Mouse (Mus musculus) urinary bladder, adult 2 months (tissue): ENCODE measurements around the gene Rnf169. TPM values are rescaled to one million over a fixed set of nuclear protein-coding genes. Genes with fewer than 3 reads are reported as not detected.
"Not testable (repeated sequence)": the region's sequence is repeated elsewhere in the genome, so short reads cannot be mapped to it uniquely, and the experiment has no call there.

Experiments
- DNase-seq: peaks from one replicate; pipeline ENCODE4 v3.0.0; 2022; ENCODE audit warnings: low spot score
- polyA plus RNA-seq: library from polyadenylated mRNA; depleted of rRNA; stranded (reverse); fragments of >200 nt; gene quantifications from 2 replicates; pipeline ENCODE4 v1.2.3, GENCODE M21; 2012

Rnf169 gene
- polyA plus RNA-seq, 1 experiment: 5.2 TPM

DNA sequence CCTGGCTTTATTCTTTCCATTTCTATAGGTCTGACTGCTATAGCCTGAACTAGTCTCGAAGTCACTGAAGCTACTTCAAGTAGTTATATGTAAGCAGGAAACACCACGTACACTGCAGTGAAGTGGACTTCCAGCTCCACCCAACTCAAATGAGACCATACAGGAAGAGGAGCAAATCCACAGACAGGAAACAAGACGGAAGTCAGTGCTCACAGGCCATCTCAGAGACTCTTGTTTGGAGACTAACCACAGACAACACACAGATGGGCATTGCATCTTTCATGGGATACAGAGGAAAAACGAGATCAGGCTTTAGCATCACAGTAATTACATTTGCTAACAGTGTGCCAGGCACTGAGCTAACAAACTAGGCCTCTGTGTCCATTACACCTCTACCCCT, 33.9 kb downstream of the Rnf169 start:
- DNase-seq: no peak

- no peak for DNase-seq
Observed at GRCm38 (mm10) chr7:99945939-99946338, 34.3 kb downstream of the Rnf169 start.

GRCm38 (mm10) chr7:99945012-99945411, 35.2 kb downstream of the Rnf169 start:
- not testable (repeated sequence) for DNase-seq

GRCm38 (mm10) chr7:99944520-99944919, 35.7 kb downstream of the Rnf169 start:
- DNase-seq: no peak

GRCm38 (mm10) chr7:99940669-99941068, 39.6 kb downstream of the Rnf169 start:
- DNase-seq: no peak

DNA sequence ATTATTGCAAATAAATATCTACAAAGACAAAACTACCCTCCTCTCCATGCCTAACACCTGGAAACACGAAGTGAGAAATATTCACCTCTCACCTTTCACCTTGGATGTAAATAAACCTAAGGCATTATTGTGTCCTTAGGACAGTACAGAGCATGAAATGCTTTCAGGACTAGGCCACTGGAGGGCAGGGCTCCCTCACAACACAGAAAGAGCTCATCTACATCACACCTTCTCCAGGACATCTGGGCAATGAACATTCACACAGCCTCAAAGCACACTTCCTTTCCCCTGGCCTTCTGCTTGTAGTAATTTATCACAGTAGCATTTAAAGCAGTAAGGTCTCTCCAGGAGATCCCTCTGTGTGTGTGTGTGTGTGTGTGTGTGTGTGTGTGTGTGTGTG, 44.5 kb downstream of the Rnf169 start:
- DNase-seq: no peak

DNA sequence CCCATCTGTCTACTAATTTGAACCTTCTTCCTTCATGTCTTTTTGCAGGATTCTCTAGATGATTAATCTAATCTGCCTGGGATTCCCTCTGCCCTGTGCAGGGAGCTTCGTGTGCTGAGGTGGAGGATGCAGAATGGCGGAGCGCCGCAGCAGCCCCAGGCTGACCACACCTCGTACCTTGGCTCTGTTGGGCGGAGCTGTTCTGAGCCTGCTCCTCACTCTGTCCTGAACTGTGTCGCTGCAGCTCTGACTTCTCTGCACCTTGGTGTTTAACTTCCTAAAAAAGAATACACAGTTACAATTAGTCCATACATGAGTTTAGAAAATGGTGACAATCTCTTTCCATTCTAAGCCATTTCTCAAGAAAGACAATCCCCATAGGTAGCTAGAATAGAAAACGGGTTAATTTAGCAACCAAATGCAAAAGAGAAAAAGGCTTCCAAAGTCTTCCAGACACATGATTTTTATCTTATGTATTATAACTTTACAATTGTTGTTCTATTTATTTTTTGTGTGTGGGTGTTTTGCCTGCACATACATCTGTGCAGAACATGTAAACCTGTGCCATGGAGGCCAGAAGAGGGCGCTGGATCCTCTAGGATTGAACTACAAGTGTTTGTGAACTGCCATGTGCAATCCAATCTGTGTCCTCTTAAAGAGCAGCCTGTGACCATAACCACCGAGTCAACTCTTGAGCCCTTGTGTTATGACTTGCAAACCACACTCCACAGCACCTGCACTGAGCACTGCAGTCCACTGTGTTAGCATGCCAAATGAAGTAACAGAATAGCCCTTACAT, 53.1 kb downstream of the Rnf169 start:
- DNase-seq: no peak

GRCm38 (mm10) chr7:99920416-99920815, 59.8 kb downstream of the Rnf169 start:
- DNase-seq: no peak

GRCm38 (mm10) chr7:99919971-99920370, 60.3 kb downstream of the Rnf169 start:
- DNase-seq: no peak

DNA sequence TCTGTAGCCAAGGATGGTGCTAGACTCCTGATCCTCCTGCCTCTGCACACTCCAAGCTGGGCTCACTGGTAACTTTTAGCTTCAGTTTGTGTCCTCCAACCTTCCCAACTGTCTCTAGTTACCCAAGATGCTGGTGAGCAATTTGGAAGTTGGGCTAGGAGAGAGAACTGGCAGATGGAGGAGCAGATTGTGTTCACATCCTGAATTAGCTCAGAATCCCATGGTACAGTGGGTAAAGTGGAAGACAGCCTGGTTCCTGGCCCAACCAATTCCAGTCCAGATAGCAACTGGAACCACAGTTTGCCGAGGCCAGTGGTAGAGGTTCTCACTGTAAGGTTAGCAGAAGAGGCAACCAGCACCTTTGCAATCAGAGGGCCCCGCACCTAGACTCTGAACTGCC, 61.1 kb downstream of the Rnf169 start:
- no peak for DNase-seq

GRCm38 (mm10) chr7:99917320-99917844, 62.9 kb downstream of the Rnf169 start:
- DNase-seq: no peak

DNA sequence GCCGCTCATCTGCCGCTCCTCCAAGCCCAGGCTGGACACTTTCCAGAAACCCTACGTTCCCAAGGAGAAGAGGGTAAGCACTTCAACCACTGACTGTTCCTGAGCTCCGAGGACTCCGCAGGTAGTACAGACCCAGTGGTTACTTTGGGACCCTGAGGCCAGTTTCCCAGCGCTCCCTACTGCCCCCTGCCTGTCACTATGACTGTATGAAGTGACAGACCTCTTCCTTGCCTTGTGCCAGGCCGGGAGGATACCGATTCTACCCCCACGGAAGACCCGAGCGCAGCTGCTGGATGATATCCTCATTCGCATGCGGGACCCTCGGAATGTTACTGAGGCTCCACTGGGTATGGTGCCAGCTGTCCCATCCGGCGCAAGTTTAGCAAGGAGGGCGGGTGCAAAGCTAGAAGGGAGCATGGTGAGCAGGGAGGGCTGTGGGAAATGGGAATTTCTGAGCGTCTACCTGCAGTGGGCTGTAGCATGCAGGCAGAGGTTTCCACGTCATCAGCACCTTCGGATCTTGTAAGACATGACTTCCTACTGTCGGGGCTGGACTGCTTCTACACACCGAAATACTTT, 63.4 kb downstream of the Rnf169 start:
- DNase-seq: no peak

DNA sequence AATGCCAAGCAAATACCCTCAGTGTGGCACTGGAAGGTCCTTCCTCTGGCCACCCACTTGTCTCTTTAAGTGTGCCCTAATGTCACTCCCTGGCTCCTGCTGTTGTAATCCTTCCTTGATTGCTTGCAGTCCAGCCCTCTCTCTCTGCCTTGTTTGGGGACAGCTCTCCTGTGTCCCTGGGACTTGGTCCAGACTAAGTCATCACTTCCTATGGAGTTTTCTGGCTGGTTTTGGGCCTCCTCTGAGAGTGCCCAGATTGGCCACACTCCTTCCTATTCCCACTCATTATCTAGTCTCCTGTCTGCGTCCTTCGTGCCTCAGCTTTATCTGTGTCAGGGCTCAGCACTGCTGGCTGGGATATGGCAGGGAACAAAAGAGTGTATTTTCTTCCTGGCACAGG, 64.7 kb downstream of the Rnf169 start:
- DNase-seq: no peak

- no peak for DNase-seq
Observed at GRCm38 (mm10) chr7:99914316-99914715, 65.9 kb downstream of the Rnf169 start.

GRCm38 (mm10) chr7:99911038-99911437, 69.2 kb downstream of the Rnf169 start:
- no peak for DNase-seq

GRCm38 (mm10) chr7:99907463-99907862, 72.8 kb downstream of the Rnf169 start:
- no peak for DNase-seq

- no peak for DNase-seq
Observed at GRCm38 (mm10) chr7:99906346-99906745, 73.9 kb downstream of the Rnf169 start.

- no peak for DNase-seq
Observed at GRCm38 (mm10) chr7:99904421-99905005, 75.7 kb downstream of the Rnf169 start.

GRCm38 (mm10) chr7:99902918-99903665, 77.2 kb downstream of the Rnf169 start:
- no peak for DNase-seq

DNA sequence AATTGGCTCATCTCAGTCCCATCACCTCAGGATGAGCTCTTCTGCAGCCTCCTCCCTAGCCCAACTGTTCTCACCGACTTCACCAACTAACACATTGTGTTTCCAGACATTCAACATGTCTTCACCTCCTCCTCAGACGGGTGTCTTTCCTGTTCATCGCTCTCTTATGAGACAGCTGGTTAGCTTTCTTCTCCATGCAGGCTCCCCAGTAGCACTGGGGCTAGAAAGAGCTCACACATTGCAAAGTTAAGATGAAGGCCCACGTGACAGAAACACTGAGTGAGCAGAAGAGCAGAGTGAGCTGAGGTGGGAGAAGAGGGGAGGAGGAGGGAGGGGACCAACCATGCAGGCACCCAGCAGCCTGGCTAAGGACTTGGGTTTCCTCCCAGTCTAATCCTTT, 78.0 kb downstream of the Rnf169 start:
- DNase-seq: no peak

- DNase-seq: no peak
Observed at GRCm38 (mm10) chr7:99896905-99897304, 83.3 kb downstream of the Rnf169 start.

GRCm38 (mm10) chr7:99894478-99894877, 85.8 kb downstream of the Rnf169 start:
- no peak for DNase-seq
